Mouse (Mus musculus) limb, embryonic 15.5 days (tissue): ENCODE results near the gene Vwa1. TPM values are rescaled to one million over a fixed set of nuclear protein-coding genes. Genes with fewer than 3 reads are reported as not detected.
"Not testable (repeated sequence)": the region's sequence is repeated elsewhere in the genome, so short reads cannot be mapped to it uniquely, and the experiment has no call there.

Experiments used
- ATAC-seq: fragments of 200-750 bp; cut with Nextera tagmentation; 2 replicates; pipeline ENCODE4 v1.8.0; 2017; ENCODE audit warnings: low read depth, moderate TSS enrichment; ENCODE audit not compliant: insufficient number of reproducible peaks, low FRiP score, low TSS enrichment
- H3K27ac ChIP-seq: fragments of 300-500 bp; sonication (generic); 2 replicates; pipeline ENCODE4 v1.5.1; 2015; ENCODE audit warnings: moderate library complexity, mild to moderate bottlenecking, inconsistent platforms
- H3K27me3 ChIP-seq: fragments of 300-500 bp; sonication (generic); 2 replicates; pipeline ENCODE4 v1.6.1; 2015; ENCODE audit warnings: inconsistent platforms
- H3K36me3 ChIP-seq: fragments of 300-500 bp; sonication (generic); 2 replicates; pipeline ENCODE4 v1.6.1; 2015; ENCODE audit warnings: inconsistent platforms
- H3K4me1 ChIP-seq: fragments of 300-500 bp; sonication (generic); 2 replicates; pipeline ENCODE4 v1.6.1; 2015; ENCODE audit warnings: inconsistent platforms
- H3K4me2 ChIP-seq: fragments of 300-500 bp; sonication (generic); 2 replicates; pipeline ENCODE4 v1.6.1; 2015; ENCODE audit warnings: mild to moderate bottlenecking, inconsistent platforms
- H3K4me3 ChIP-seq: fragments of 300-500 bp; sonication (generic); 2 replicates; pipeline ENCODE4 v1.5.1; 2015; ENCODE audit warnings: mild to moderate bottlenecking, inconsistent platforms
- H3K9ac ChIP-seq: fragments of 300-500 bp; sonication (generic); 2 replicates; pipeline ENCODE4 v1.6.1; 2015; ENCODE audit warnings: inconsistent platforms
- H3K9me3 ChIP-seq: fragments of 300-500 bp; sonication (generic); 2 replicates; pipeline ENCODE4 v1.6.1; 2016; ENCODE audit warnings: inconsistent platforms
- WGBS: fragments of 180-500 bp; shearing (Covaris S2); methylation state at CpG from one replicate; pipeline ENCODE4 v1.1.7; 2015; 5-methylcytosine and 5-hydroxymethylcytosine counted together
- polyA plus RNA-seq: library from polyadenylated mRNA; unstranded; fragments of >200 nt; fragmentation: Nextera tagmentation; extraction: Ambion mirVana; gene quantifications from 2 replicates; pipeline ENCODE4 v1.2.1, GENCODE M21; 2015

Gene Vwa1
- polyA plus RNA-seq, 1 experiment from 2014 or later: 17.6 TPM

DNA sequence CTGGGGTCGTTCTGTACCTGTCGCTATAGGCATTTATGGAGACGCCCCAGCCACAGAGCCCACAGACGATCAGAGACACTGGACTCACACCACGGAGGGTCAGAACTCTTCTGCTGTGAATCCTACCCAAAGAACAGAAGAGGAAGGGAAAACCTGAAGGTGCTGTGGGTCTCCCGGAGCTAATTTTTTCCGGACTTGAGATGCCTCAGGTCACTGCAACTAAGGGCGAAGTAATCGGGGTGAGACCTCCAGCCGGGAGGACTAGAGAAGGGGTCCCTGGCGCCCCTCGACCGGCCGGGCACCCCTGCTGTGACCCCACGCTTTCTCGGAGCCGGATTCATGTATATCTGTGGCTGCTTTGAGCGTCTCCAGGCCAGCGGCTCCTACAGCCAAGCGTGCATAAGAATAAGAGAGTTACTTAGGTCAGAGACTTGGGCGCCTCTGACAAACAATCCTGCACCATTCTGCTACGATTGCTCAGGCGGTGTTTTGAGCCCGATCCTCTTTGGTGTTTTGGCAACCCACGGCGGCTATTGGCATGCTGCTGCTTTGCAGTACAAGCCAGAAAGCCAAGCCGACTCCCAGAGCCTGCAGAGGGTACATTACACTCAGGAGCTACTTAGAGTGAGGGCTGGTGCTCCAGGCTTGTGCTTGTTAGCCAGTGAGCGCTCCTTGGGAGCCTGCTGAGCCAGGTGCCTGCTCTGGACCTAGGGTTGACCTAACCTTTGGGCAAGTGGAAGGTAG, 13.0 kb downstream of the Vwa1 start:
- peaks cover 29% of the 10 kb centered on the region for H3K4me1 ChIP-seq
- ATAC-seq: peak; percentile 9; the same call in 1 of the 2 replicates

DNA sequence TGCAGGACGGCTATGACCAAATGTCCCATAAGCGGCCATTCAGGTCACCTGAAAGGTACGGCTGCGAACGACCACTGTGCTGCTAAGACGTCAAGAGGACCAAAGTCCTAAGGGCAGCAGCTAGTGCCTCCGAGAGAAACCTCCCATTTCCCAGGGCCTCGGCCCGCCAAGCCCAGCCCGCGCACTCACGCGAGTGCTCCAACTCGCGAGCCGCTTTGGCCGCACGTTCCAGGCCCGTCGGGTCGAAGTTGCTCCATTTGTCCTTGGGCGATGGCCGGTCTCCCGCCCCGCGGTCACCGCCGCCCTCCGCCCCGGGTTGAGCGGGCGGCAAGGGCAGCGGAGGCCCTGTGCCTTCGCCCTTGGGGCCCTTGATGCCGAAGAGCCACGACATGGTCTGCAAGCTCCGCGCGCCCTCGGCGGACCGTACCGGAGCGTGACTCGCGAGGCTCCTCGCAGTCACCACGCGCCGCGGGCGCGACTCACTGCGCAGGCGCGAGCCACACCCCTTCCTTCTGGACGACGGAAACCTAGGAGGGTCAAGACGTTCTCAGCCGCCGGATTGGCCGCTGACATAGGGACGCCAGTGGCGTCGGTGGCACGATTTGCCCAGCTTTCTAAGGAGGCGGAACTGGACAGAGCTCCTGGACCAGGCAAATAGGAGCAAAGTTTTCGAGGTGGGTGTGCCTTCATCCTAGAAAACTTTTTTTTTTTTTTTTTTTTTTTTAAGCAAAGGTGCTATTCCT, 13.7 kb downstream of the Vwa1 start, which contains the start of gene Atad3a:
Gene Atad3a (minus strand): TSS at position 481 of the 743 bp plus-strand sequence.
- no peaks in the 10 kb centered on the region for H3K9me3 ChIP-seq
- H3K4me3 ChIP-seq: peak within 1 kb of the TSS; percentile 87
- H3K9ac ChIP-seq: peak within 1 kb of the TSS; percentile 83
- H3K4me2 ChIP-seq: peak within 1 kb of the TSS; percentile 88
- H3K36me3 ChIP-seq: peaks cover 19% of the 10 kb centered on the region
- WGBS: under 1% methylated on average over 68 of the region's 68 CpGs
- H3K27me3 ChIP-seq: no peaks in the 10 kb centered on the region
- H3K4me1 ChIP-seq: peaks cover 29% of the 10 kb centered on the region
- H3K27ac ChIP-seq: peak within 1 kb of the TSS; percentile 60
- ATAC-seq: peak; percentile 94

More for the DNA sequence above, 13.0 kb downstream of the Vwa1 start:
- peak overlapping the region; percentile 88 for H3K4me2 ChIP-seq
- H3K9ac ChIP-seq: peak overlapping the region; percentile 57
- peaks cover 11% of the 10 kb centered on the region for H3K36me3 ChIP-seq
- H3K4me3 ChIP-seq: peak overlapping the region; percentile 87
- H3K27me3 ChIP-seq: no peaks in the 10 kb centered on the region
- H3K9me3 ChIP-seq: no peaks in the 10 kb centered on the region
- peak overlapping the region; percentile 43 for H3K27ac ChIP-seq
- WGBS: 2% methylated on average over 28 of the region's 28 CpGs

DNA sequence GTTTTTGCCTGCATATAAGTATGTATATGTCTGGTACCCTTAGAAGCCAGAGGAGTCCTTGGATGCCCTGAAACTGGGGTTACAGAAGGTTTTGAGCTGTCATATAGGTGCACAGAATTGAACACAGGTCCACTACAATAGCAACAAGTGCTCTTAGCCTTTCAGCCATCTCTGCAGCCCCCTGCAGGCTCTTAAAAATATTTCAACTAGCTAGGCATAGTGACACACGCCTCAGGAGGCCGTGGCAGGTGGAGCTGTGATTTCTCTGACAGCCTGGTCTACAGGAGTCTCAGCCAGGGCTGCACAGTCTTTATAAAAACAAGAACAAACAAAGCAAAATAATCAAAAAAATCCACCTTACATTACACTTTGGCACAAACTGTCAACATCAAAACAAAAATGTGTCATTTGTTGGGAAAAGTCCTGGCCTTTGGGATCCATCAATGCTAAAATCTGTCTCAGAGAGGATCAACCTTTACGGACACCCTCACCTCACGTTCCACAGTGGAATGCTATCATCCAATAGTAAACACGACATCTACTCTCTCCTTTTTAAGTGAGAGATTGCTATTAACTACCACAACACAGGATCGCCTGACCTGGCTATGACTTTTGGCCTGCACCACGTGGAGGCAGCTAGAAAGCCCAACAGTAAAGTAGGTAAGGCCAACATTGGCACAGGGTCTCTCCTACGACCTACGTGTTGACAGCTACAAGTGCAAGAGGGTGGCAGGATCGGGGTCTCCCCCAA, 14.5 kb downstream of the Vwa1 start:
- H3K4me3 ChIP-seq: peak overlapping the region; percentile 87
- peaks cover 29% of the 10 kb centered on the region for H3K4me1 ChIP-seq
- H3K27ac ChIP-seq: peak overlapping the region; percentile 60; the same call in 1 of the 2 replicates
- no peaks in the 10 kb centered on the region for H3K27me3 ChIP-seq
- H3K9me3 ChIP-seq: no peaks in the 10 kb centered on the region
- peaks cover 26% of the 10 kb centered on the region for H3K36me3 ChIP-seq
- peak overlapping the region; percentile 83 for H3K9ac ChIP-seq
- no peak for ATAC-seq
- WGBS: 2% methylated on average over 10 of the region's 10 CpGs
- peak overlapping the region; percentile 88 for H3K4me2 ChIP-seq

DNA sequence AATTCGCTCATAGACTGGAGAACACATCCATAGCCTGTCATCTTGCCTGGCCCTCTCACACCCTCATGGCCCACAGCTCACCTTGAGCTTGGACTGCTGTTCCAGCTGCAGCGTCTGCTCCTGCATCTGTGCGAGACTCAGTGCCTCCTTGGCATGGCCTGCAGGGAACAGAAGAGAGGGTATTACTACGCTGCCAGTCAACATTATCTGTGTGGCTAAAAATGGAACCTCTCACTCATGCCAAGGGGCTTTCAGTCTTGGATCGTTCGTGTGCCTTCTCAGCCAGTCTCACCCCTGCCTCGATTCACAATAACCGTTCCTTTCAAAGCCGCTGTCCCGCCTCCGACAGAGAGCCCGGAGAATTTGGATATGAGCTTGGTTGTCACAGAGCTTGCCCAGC, 17.5 kb downstream of the Vwa1 start:
- peaks cover 27% of the 10 kb centered on the region for H3K4me1 ChIP-seq
- no peak overlapping the region for H3K4me2 ChIP-seq
- no peaks in the 10 kb centered on the region for H3K9me3 ChIP-seq
- no peak overlapping the region for H3K9ac ChIP-seq
- no peak overlapping the region for H3K4me3 ChIP-seq
- no peak overlapping the region for H3K27ac ChIP-seq
- ATAC-seq: no peak
- WGBS: 91% methylated on average over 12 of the region's 12 CpGs
- H3K36me3 ChIP-seq: peaks cover 49% of the 10 kb centered on the region
- H3K27me3 ChIP-seq: no peaks in the 10 kb centered on the region

DNA sequence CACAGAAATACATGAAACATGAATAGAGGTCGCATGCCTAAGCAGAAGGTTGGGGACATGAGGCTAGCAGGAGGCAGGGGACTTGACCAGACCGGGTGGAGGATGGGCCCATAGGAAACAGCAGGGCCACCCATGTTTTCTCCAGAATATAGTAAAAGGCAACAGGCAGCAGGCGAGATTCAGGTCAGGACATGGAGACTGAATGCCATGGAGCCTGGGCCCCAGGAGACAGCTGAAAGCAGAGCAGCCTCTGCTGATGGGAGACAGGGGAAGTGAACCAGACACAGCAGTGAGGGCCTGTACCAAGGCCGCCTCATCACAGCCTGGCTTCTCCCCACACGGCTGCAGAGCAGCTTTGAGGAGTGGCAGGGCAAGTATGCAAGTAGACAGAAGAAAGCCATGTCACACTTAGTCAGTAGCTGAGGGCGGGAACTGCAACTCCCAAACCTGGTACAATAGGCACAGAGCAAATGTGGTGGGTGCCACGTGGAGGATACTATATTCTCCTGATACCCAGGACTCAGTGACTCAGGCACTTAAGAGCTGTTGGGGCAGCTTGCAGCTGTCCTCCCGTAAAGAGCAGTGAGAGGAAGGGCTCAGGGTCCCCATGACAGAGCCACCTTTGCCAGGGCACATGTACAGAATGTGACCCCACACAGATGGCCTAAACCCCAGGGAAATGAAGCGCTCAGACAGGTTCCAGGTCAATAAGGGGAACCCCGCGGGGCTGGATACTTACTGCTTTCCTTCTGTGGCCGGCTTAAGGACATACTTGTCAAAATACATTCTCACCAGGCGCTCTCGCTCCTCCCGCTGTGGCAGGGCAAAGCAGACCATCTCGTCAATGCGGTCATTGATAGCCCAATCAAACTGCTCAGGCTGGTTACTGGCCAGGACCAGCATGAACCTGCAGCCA, 27.7 kb downstream of the Vwa1 start:
- ATAC-seq: no peak
- no peak overlapping the region for H3K9ac ChIP-seq
- no peak overlapping the region for H3K4me2 ChIP-seq
- H3K9me3 ChIP-seq: no peaks in the 10 kb centered on the region
- no peak overlapping the region for H3K27ac ChIP-seq
- WGBS: 87% methylated on average over 17 of the region's 17 CpGs
- H3K4me1 ChIP-seq: no peaks in the 10 kb centered on the region
- no peaks in the 10 kb centered on the region for H3K27me3 ChIP-seq
- H3K36me3 ChIP-seq: peaks cover 97% of the 10 kb centered on the region
- no peak overlapping the region for H3K4me3 ChIP-seq

DNA sequence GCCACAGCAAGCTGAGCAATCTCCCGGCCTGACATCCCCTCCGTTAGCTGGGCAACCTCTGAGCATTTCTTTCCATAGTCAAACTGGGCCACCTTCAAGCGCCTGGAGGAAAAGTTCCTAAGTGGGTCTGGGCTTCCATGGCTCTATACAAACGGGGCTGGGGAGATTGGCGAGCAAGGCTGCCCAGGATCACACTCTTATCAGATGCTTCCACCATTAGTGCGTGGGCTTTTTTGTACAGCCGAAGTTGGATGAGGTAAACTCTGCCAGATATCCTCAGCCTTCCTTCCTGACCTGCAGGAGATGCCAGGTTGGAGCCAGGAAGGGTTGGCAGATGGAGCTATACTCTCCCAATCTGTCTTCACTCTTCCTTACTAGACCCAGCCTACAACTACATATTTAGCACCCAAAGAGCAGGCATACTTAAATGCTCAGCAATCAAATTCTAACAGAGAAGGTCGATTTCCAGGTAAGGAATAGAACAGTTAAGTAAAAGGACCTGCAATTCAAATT, 28.4 kb downstream of the Vwa1 start:
- Histone ChIP-seq H3K4me2 (no peak overlapping the region), H3K27me3 (no peaks in the 10 kb centered on the region), H3K4me3 (no peak overlapping the region), H3K27ac (no peak overlapping the region), H3K9ac (no peak overlapping the region), H3K9me3 (no peaks in the 10 kb centered on the region), H3K4me1 (no peaks in the 10 kb centered on the region), H3K36me3 (peaks cover 97% of the 10 kb centered on the region)
- no peak for ATAC-seq
- WGBS: 81% methylated on average over 8 of the region's 8 CpGs

DNA sequence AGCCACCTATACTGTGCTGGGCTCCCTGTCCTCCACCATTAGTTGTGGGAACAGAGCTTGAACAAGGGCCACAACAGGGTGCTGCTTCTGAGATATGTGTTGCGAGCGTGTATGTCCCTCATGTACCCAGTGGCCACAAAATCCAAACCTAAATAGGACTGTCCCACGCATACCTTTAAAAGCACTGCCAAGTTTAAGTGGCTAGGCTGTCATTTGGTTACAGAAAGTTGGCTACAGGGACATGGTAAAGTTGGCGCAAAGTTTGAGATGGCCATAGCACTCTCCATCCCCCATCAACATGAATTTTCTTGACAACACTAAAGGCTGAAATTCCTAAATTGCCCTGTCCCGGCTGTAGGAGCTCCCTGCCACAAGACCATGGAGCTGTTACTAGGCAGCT, 29.4 kb downstream of the Vwa1 start:
- Histone ChIP-seq H3K27ac (no peak overlapping the region), H3K9me3 (no peaks in the 10 kb centered on the region), H3K4me3 (no peak overlapping the region), H3K36me3 (peaks cover 97% of the 10 kb centered on the region), H3K4me2 (no peak overlapping the region), H3K4me1 (no peaks in the 10 kb centered on the region), H3K27me3 (no peaks in the 10 kb centered on the region), H3K9ac (no peak overlapping the region)
- 89% methylated on average over 5 of the region's 5 CpGs for WGBS
- ATAC-seq: no peak

DNA sequence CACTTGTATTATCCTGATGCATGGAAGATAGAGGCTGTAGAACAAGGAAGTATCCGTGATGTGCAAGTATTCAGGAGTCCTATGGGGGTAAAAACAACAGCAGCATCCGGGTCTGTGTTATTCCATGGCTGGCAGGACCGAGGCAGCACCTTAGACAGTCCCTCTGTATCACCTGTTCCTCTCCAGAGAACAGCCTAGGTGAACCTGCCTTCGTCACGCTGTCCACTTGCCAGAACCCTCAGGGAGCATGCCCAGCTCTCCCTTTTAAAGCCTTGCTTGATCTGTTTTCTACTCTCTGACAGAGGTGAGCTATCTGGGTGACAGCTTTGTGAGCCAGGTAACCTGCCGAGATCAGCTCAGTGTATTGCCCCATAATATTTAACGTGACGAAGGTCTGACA, 30.0 kb downstream of the Vwa1 start:
- ATAC-seq: no peak
- Histone ChIP-seq H3K9ac (no peak overlapping the region), H3K4me2 (no peak overlapping the region), H3K4me1 (no peaks in the 10 kb centered on the region), H3K27ac (no peak overlapping the region), H3K36me3 (peaks cover 97% of the 10 kb centered on the region), H3K9me3 (no peaks in the 10 kb centered on the region), H3K27me3 (no peaks in the 10 kb centered on the region), H3K4me3 (no peak overlapping the region)
- 90% methylated on average over 8 of the region's 8 CpGs for WGBS

DNA sequence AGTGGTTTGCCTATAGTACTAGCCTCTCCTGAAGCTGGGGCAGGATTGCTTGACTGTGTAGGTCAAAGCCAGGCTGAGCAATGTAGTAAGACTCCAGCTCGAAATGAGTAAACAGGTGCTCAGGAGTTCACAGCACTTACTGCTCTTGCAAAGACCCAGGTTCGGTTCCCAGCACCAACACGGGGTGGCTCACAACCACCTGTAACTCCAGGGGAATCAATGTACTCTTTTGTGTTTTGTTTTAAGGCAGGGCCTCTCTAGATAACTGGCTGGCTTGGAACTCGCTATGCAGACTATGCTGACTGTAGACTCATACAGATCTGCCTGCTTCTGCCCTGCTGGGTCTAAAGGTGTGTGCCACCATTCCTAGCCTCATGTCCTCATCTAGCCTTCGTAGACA, 31.8 kb downstream of the Vwa1 start:
- no peak overlapping the region for H3K4me3 ChIP-seq
- no peaks in the 10 kb centered on the region for H3K9me3 ChIP-seq
- no peaks in the 10 kb centered on the region for H3K4me1 ChIP-seq
- ATAC-seq: no peak
- H3K36me3 ChIP-seq: peaks cover 80% of the 10 kb centered on the region
- H3K9ac ChIP-seq: no peak overlapping the region
- no peak overlapping the region for H3K4me2 ChIP-seq
- no peaks in the 10 kb centered on the region for H3K27me3 ChIP-seq
- no peak overlapping the region for H3K27ac ChIP-seq
- 94% methylated on average over 5 of the region's 5 CpGs for WGBS

DNA sequence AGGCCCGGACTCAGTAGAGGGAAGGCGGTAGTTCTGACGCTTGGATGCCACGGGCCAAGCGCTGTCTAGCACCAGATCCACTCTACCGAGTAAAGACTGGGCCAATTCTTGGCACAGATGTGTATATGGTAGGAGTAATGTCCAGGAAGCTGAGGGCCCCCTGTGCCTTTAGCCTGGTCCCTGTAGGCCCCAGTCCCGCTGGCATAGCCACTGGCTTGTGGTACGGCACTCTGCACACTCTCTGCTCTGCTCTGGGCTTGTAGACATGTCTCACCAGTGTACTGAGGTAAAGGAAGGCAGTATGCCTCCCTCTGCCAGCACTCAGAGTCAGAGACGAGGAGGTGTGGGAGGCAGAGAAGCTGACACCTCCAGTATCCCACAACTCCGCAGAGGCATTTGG, 33.8 kb downstream of the Vwa1 start:
- not testable (repeated sequence) for H3K9ac ChIP-seq, H3K27ac ChIP-seq, H3K27me3 ChIP-seq, H3K4me2 ChIP-seq, H3K4me1 ChIP-seq, H3K9me3 ChIP-seq, H3K4me3 ChIP-seq, ATAC-seq
- 82% methylated on average over 10 of the region's 10 CpGs for WGBS
- H3K36me3 ChIP-seq: peaks cover 68% of the 10 kb centered on the region
